Mouse (Mus musculus) stomach, adult 2 months (tissue): ENCODE measurements around the gene 4931428L18Rik. TPM values are rescaled to one million over a fixed set of nuclear protein-coding genes. Genes with fewer than 3 reads are reported as not detected.

Source experiments
- polyA plus RNA-seq: library from polyadenylated mRNA; depleted of rRNA; stranded (reverse); fragments of >200 nt; gene quantifications from 2 replicates; pipeline ENCODE4 v1.2.3, GENCODE M21; 2012; rRNA removed

4931428L18Rik gene
- polyA plus RNA-seq = not detected in 2 replicates

GRCm38 (mm10) chr1:31222564-31222963 lies at the start of gene 4931428L18Rik, which contains the start of gene Pih1d3:
4931428L18Rik (minus strand) TSS chr1:31222684.
Pih1d3 (plus strand) TSS chr1:31222838.

DNA sequence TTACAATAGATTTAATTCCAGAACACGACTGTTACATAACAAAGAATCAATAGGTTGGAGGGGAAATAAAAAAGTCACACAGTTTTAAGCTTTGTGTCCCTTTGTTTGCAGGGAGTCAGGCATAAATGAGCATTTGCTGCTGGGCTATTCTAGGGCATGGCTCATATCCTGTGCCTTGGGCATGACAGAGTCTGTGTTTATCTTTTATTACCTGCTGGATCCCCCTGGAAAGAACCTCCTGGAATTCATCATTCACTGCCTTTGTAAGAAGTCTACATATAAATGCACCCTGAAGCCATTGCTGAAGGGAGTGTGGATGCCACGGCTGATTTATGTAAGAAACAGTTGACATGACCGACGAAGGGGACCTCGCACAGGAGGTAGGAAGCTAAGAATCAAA lies 46.4 kb downstream of the 4931428L18Rik start, which contains the start of gene Lgsn:
Lgsn (plus strand) TSS at position 301 of the 400 bp plus-strand sequence.

DNA sequence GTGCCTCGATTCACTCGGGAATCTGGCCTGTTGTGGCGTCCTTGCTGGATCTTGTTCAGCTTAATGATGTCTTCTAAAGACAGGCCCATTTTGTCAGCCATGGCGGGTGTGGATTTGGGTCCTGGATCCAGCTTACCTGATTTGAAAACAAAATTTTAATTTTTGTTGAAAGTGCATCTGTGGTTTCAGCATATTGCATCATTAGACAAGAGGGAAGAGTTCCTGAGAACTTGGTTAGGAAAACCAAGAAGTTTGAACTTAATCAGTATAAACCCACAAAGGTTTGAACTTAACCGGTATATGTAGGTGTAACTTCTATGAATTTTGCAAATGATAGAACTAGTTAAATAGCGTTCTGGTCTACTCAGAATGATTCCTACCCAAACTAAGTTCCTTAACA lies 244.6 kb downstream of the 4931428L18Rik start, which contains the start of gene AC153137.1:
AC153137.1 (minus strand) TSS at position 101 of the 400 bp plus-strand sequence.

Other genes starting within 250 kb of the 4931428L18Rik start
- gene AC153137.1, start 244.7 kb downstream of the 4931428L18Rik start, polyA plus RNA-seq = not detected in 2 replicates
- not detected in 2 replicates for gene Lgsn, start 46.3 kb downstream of the 4931428L18Rik start, polyA plus RNA-seq
- gene Pih1d3, start 154 bp upstream of the 4931428L18Rik start, polyA plus RNA-seq = not detected in 2 replicates